Mouse (Mus musculus) brain, embryonic 18.5 days (tissue): ENCODE results near the gene Gm42791.

Source experiments
- DNase-seq: peaks from one replicate; pipeline ENCODE4 v3.0.0-alpha.2; 2012; ENCODE audit warnings: low read depth, low spot score

The Gm42791 gene

DNA sequence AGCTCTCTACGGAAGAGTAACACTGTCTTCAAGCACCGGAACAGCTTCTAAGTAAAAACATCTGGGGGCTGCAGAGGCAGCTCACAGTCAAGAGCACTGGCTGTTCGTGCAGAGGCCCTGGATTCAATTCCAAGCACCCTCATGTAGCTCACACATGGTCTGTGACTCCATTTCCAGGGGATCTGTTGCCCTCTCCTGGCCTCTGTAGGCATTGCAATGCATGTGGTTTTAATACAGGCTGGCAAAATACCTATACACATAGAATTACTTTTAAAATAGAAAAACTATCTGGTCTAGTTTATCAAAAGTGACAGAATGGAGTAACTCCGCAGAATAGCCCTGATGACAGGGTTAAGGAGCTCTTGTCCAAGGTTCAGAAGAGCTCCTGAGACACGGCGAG lies 115.7 kb downstream of the Gm42791 start:
- no peak for DNase-seq

DNA sequence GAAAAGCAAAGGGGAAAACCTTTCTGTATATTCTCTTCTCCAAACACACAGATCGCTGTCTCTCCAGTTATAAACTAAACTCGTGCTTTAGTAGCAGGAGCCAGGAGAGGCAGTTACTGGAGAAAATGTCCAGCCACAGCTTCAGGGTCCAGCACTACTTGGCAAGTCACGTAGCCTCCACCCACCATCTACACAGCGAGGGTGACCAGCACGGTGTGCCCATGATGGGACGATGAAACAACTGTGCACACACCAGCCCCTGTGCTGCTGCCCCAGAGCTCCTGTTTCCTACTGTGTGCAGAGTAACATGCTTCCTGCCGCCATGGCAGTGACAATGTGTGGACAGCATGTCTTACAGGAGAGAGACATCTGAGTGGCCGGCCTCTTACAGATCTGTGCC lies 121.8 kb downstream of the Gm42791 start:
- DNase-seq, result no peak

GRCm38 (mm10) chr5:148869583-148869982 lies 125.4 kb downstream of the Gm42791 start:
- DNase-seq, result no peak

DNA sequence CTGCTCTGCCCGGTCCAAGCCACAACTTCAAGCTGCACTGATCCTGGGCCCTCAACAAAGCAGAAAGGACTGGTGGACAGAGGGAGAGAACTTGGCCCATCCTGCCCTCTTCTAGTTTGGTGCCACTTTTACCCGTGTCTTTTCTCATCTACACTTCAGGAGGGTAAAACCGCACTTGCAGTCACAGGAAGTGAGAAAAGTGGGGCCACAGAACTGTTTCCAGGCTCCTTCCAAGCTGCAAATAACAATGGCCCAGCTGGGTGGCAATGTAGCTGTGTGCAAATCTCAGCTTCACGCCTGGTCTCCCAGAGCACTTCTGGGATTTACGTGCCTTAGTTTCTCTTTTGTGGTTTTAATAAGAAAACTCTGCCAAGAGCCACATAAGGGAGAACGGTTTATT lies 127.2 kb downstream of the Gm42791 start:
- DNase-seq, result no peak

DNA sequence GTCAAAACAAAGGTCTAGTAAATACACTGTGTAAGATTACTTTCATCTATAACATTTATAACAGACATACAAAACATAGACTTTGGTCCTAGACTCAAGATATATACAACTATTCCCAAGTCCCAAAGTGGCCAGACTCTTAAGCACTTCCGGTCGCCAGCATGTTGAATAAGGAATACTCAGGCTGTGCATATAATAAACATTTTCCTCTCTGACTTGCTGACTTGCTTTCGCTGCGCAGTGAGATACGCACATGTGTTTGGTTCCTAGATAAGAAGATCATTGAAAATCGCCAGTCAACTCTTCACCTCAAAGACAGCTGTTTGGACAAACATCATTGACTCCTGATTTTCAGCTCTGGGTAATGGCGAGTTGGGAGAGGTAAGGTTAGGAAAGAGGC lies 127.8 kb downstream of the Gm42791 start:
- no peak for DNase-seq

- no peak for DNase-seq
Observed at GRCm38 (mm10) chr5:148866571-148866970, 128.4 kb downstream of the Gm42791 start.

GRCm38 (mm10) chr5:148863409-148863808 lies 131.5 kb downstream of the Gm42791 start:
- DNase-seq, result no peak

- DNase-seq, result no peak
Observed at GRCm38 (mm10) chr5:148862853-148863252, 132.1 kb downstream of the Gm42791 start.

DNA sequence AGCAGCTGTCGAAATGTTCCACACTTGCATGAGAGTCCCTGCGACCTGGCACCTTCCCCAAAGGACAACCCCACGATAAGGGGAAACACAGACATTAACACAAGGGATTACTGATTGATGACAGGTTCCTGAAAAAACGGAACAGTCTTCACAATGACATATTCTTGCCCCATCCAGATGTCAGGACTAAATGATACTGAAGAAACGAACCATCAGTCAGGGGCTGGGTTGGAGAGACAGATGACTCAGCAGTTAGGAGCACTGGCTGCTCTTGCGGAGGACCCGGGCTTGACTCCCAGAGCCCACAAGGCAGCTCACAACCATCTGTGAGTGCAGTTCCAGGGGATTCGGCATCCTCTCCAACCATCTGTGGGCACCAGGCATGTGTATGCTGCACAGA lies 132.8 kb downstream of the Gm42791 start:
- no peak for DNase-seq

DNA sequence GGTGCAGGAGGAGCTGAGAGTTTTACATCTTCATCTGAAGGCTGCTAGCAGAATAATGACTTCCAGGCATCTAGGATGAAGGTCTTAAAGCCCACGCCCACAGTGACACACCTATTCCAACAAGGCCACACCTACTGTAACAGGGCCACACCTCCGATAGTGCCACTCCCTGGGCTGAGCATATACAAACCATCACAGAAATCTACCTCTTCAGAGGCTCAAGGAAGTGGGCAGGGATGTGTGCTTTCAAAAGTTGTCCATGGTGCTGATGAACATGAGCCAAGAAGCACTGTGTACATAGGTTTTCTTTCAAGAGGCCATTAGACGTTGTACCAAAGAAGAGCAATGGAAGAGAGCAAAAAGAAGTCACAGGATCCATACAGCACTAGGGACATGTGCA lies 137.4 kb downstream of the Gm42791 start:
- DNase-seq, result no peak

GRCm38 (mm10) chr5:148855047-148855446 lies 139.9 kb downstream of the Gm42791 start:
- no peak for DNase-seq

DNA sequence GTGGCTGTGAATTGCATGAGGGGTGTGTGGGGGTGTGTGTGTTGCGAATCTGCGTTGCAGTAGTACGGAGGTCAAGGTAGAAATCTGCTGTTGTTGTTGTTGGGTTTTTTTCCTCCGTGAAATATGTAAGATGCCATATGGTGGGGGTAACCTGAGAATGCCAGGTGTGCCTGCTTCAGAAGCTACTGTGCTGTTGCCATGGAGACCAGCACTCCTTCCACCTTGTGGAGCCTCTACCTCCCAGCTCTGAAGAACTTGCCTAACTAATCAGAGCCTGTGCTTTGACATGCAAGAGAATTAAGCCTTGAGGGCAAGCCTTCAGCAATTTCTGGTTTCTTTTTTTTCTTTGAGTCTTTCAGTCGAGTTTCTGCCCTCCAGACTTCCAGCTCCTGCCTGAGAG lies 140.8 kb downstream of the Gm42791 start:
- DNase-seq, result peak; percentile 40

- no peak for DNase-seq
Observed at GRCm38 (mm10) chr5:148849516-148849915, 145.4 kb downstream of the Gm42791 start.

- DNase-seq, result no peak
Observed at GRCm38 (mm10) chr5:148847032-148847431, 147.9 kb downstream of the Gm42791 start.
